Mouse (Mus musculus) limb, embryonic 15.5 days (tissue): ENCODE results near the gene Mgat5b. TPM values are rescaled to one million over a fixed set of nuclear protein-coding genes. Genes with fewer than 3 reads are reported as not detected.

Source experiments
- ATAC-seq: fragments of 200-750 bp; cut with Nextera tagmentation; 2 replicates; pipeline ENCODE4 v1.8.0; 2017; ENCODE audit warnings: low read depth, moderate TSS enrichment; ENCODE audit not compliant: insufficient number of reproducible peaks, low FRiP score, low TSS enrichment
- H3K27ac ChIP-seq: fragments of 300-500 bp; sonication (generic); 2 replicates; pipeline ENCODE4 v1.5.1; 2015; ENCODE audit warnings: moderate library complexity, mild to moderate bottlenecking, inconsistent platforms
- H3K27me3 ChIP-seq: fragments of 300-500 bp; sonication (generic); 2 replicates; pipeline ENCODE4 v1.6.1; 2015; ENCODE audit warnings: inconsistent platforms
- H3K36me3 ChIP-seq: fragments of 300-500 bp; sonication (generic); 2 replicates; pipeline ENCODE4 v1.6.1; 2015; ENCODE audit warnings: inconsistent platforms
- H3K4me1 ChIP-seq: fragments of 300-500 bp; sonication (generic); 2 replicates; pipeline ENCODE4 v1.6.1; 2015; ENCODE audit warnings: inconsistent platforms
- H3K4me2 ChIP-seq: fragments of 300-500 bp; sonication (generic); 2 replicates; pipeline ENCODE4 v1.6.1; 2015; ENCODE audit warnings: mild to moderate bottlenecking, inconsistent platforms
- H3K4me3 ChIP-seq: fragments of 300-500 bp; sonication (generic); 2 replicates; pipeline ENCODE4 v1.5.1; 2015; ENCODE audit warnings: mild to moderate bottlenecking, inconsistent platforms
- H3K9ac ChIP-seq: fragments of 300-500 bp; sonication (generic); 2 replicates; pipeline ENCODE4 v1.6.1; 2015; ENCODE audit warnings: inconsistent platforms
- H3K9me3 ChIP-seq: fragments of 300-500 bp; sonication (generic); 2 replicates; pipeline ENCODE4 v1.6.1; 2016; ENCODE audit warnings: inconsistent platforms
- WGBS: fragments of 180-500 bp; shearing (Covaris S2); methylation state at CpG from one replicate; pipeline ENCODE4 v1.1.7; 2015; 5-methylcytosine and 5-hydroxymethylcytosine counted together
- polyA plus RNA-seq: library from polyadenylated mRNA; unstranded; fragments of >200 nt; fragmentation: Nextera tagmentation; extraction: Ambion mirVana; gene quantifications from 2 replicates; pipeline ENCODE4 v1.2.1, GENCODE M21; 2015

Mgat5b gene
- polyA plus RNA-seq, 1 experiment from 2014 or later: 1.2 TPM

- H3K9me3 ChIP-seq: no peaks in the 10 kb centered on the region
- peaks cover 69% of the 10 kb centered on the region for H3K27me3 ChIP-seq
- no peak overlapping the region for H3K4me2 ChIP-seq
- no peaks in the 10 kb centered on the region for H3K36me3 ChIP-seq
- no peak for ATAC-seq
- no peak overlapping the region for H3K4me3 ChIP-seq
- H3K9ac ChIP-seq: no peak overlapping the region
- no peak overlapping the region for H3K27ac ChIP-seq
- peaks cover 32% of the 10 kb centered on the region for H3K4me1 ChIP-seq
- WGBS: 0% methylated on average over 6 of the region's 6 CpGs
Observed at GRCm38 (mm10) chr11:116920746-116921145, 2.1 kb downstream of the Mgat5b start.

GRCm38 (mm10) chr11:116922058-116922457, 3.4 kb downstream of the Mgat5b start:
- Histone ChIP-seq H3K27ac (no peak overlapping the region), H3K27me3 (peaks cover 56% of the 10 kb centered on the region), H3K9ac (no peak overlapping the region), H3K4me2 (no peak overlapping the region), H3K36me3 (no peaks in the 10 kb centered on the region), H3K4me3 (no peak overlapping the region), H3K4me1 (peaks cover 32% of the 10 kb centered on the region), H3K9me3 (no peaks in the 10 kb centered on the region)
- WGBS: 39% methylated on average over 7 of the region's 7 CpGs
- 0 out of 2 replicates have a peak, but pooled peaks have one; percentile 32 for ATAC-seq

- Histone ChIP-seq H3K4me1 (peaks cover 13% of the 10 kb centered on the region; the same call in 1 of the 2 replicates), H3K27ac (no peak overlapping the region), H3K4me3 (no peak overlapping the region), H3K9me3 (no peaks in the 10 kb centered on the region), H3K27me3 (no peaks in the 10 kb centered on the region), H3K36me3 (no peaks in the 10 kb centered on the region), H3K9ac (no peak overlapping the region), H3K4me2 (no peak overlapping the region)
- WGBS: 83% methylated on average over 6 of the region's 6 CpGs
- no peak for ATAC-seq
Observed at GRCm38 (mm10) chr11:116928031-116928430, 9.4 kb downstream of the Mgat5b start.

GRCm38 (mm10) chr11:116934862-116935261, 16.2 kb downstream of the Mgat5b start:
- Histone ChIP-seq H3K9me3 (no peaks in the 10 kb centered on the region), H3K4me2 (no peak overlapping the region), H3K27ac (no peak overlapping the region), H3K27me3 (no peaks in the 10 kb centered on the region), H3K36me3 (no peaks in the 10 kb centered on the region), H3K9ac (no peak overlapping the region), H3K4me3 (no peak overlapping the region), H3K4me1 (peaks cover 14% of the 10 kb centered on the region)
- WGBS: 92% methylated on average over 5 of the region's 5 CpGs
- no peak for ATAC-seq

- WGBS: 27% methylated on average over 9 of the region's 9 CpGs
- Histone ChIP-seq H3K27me3 (no peaks in the 10 kb centered on the region), H3K9me3 (no peaks in the 10 kb centered on the region), H3K27ac (no peak overlapping the region), H3K4me2 (no peak overlapping the region), H3K4me1 (peaks cover 19% of the 10 kb centered on the region), H3K9ac (no peak overlapping the region), H3K4me3 (no peak overlapping the region), H3K36me3 (no peaks in the 10 kb centered on the region)
- ATAC-seq: no peak
Observed at GRCm38 (mm10) chr11:116935354-116935753, 16.7 kb downstream of the Mgat5b start.

- no peak overlapping the region for H3K4me2 ChIP-seq
- H3K4me3 ChIP-seq: no peak overlapping the region
- H3K9ac ChIP-seq: no peak overlapping the region
- no peak for ATAC-seq
- no peaks in the 10 kb centered on the region for H3K36me3 ChIP-seq
- H3K27ac ChIP-seq: no peak overlapping the region
- 66% methylated on average over 9 of the region's 9 CpGs for WGBS
- H3K27me3 ChIP-seq: no peaks in the 10 kb centered on the region
- H3K9me3 ChIP-seq: no peaks in the 10 kb centered on the region
- H3K4me1 ChIP-seq: peaks cover 23% of the 10 kb centered on the region
Observed at GRCm38 (mm10) chr11:116935917-116936316, 17.3 kb downstream of the Mgat5b start.

- Histone ChIP-seq H3K4me2 (no peak overlapping the region), H3K4me3 (no peak overlapping the region), H3K27ac (no peak overlapping the region), H3K27me3 (no peaks in the 10 kb centered on the region), H3K9ac (no peak overlapping the region), H3K36me3 (no peaks in the 10 kb centered on the region), H3K4me1 (peaks cover 23% of the 10 kb centered on the region), H3K9me3 (no peaks in the 10 kb centered on the region)
- WGBS: 30% methylated on average over 10 of the region's 10 CpGs
- ATAC-seq: no peak
Observed at GRCm38 (mm10) chr11:116937141-116937540, 18.5 kb downstream of the Mgat5b start.

- no peaks in the 10 kb centered on the region for H3K27me3 ChIP-seq
- no peak for ATAC-seq
- no peaks in the 10 kb centered on the region for H3K9me3 ChIP-seq
- H3K4me3 ChIP-seq: peak overlapping the region; percentile 29
- peak overlapping the region; percentile 41 for H3K4me2 ChIP-seq
- H3K36me3 ChIP-seq: no peaks in the 10 kb centered on the region
- WGBS: 6% methylated on average over 20 of the region's 20 CpGs
- H3K4me1 ChIP-seq: peaks cover 23% of the 10 kb centered on the region
- H3K9ac ChIP-seq: no peak overlapping the region
- H3K27ac ChIP-seq: peak overlapping the region; percentile 57; the same call in 1 of the 2 replicates
Observed at GRCm38 (mm10) chr11:116940088-116940855, 21.6 kb downstream of the Mgat5b start.

GRCm38 (mm10) chr11:116944346-116944745, 25.7 kb downstream of the Mgat5b start:
- no peaks in the 10 kb centered on the region for H3K36me3 ChIP-seq
- WGBS: 52% methylated on average over 4 of the region's 4 CpGs
- no peak overlapping the region for H3K4me3 ChIP-seq
- peaks cover 14% of the 10 kb centered on the region for H3K4me1 ChIP-seq
- H3K27me3 ChIP-seq: no peaks in the 10 kb centered on the region
- ATAC-seq: no peak
- H3K9ac ChIP-seq: no peak overlapping the region
- no peaks in the 10 kb centered on the region for H3K9me3 ChIP-seq
- no peak overlapping the region for H3K27ac ChIP-seq
- no peak overlapping the region for H3K4me2 ChIP-seq

GRCm38 (mm10) chr11:116949832-116950231, 31.2 kb downstream of the Mgat5b start:
- Histone ChIP-seq H3K4me1 (peaks cover 5% of the 10 kb centered on the region; the same call in 1 of the 2 replicates), H3K27ac (no peak overlapping the region), H3K4me3 (no peak overlapping the region), H3K9ac (no peak overlapping the region), H3K27me3 (no peaks in the 10 kb centered on the region), H3K36me3 (no peaks in the 10 kb centered on the region), H3K9me3 (no peaks in the 10 kb centered on the region), H3K4me2 (no peak overlapping the region)
- no peak for ATAC-seq
- 62% methylated on average over 9 of the region's 9 CpGs for WGBS

GRCm38 (mm10) chr11:116951429-116951828, 32.8 kb downstream of the Mgat5b start:
- 64% methylated on average over 1 of the region's 1 CpGs for WGBS

GRCm38 (mm10) chr11:116954231-116955118, 35.8 kb downstream of the Mgat5b start:
- no peaks in the 10 kb centered on the region for H3K9me3 ChIP-seq
- no peak overlapping the region for H3K4me3 ChIP-seq
- no peaks in the 10 kb centered on the region for H3K36me3 ChIP-seq
- H3K4me1 ChIP-seq: peaks cover 5% of the 10 kb centered on the region; the same call in 1 of the 2 replicates
- ATAC-seq: no peak
- peak overlapping the region; percentile 33; the same call in 1 of the 2 replicates for H3K27ac ChIP-seq
- no peak overlapping the region for H3K9ac ChIP-seq
- WGBS: 67% methylated on average over 23 of the region's 23 CpGs
- no peak overlapping the region for H3K4me2 ChIP-seq
- H3K27me3 ChIP-seq: no peaks in the 10 kb centered on the region

More at GRCm38 (mm10) chr11:116951429-116951828, 32.8 kb downstream of the Mgat5b start:
- ATAC-seq: no peak
- Histone ChIP-seq H3K9ac (no peak overlapping the region), H3K27me3 (no peaks in the 10 kb centered on the region), H3K36me3 (no peaks in the 10 kb centered on the region), H3K9me3 (no peaks in the 10 kb centered on the region), H3K4me2 (no peak overlapping the region), H3K4me3 (no peak overlapping the region), H3K27ac (no peak overlapping the region), H3K4me1 (peaks cover 5% of the 10 kb centered on the region; the same call in 1 of the 2 replicates)
